ENCODE assay signal across 1 mouse cellular context in the genomic region with DNA sequence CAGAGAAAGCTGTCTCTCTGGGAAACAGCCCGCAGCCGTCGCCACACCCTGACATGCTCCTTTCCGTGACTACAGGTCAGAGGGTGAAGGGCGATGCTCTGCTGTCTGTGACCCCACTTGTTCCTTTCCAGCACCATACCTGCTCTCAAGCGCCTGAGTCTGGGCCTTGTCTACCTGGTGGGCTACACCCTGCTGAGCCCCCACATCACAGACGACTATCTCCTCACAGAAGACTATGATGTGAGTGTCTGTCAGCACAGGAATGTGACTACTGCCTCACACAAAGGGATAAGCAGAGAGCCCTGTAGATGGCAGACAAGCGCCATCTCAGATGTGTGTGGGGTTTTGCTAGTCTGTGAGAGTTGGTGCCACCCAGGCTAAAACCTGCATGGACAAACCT.
TF ChIP-seq lines count a peak whose summit lies in the region.

No protein-coding gene starts in this region.

TF ChIP-seq in CH12.LX, 34 proteins besides CTCF, POLR2A, EP300 and RAD21:
- TF ChIP-seq TCF12 (IDR thresholded peaks at IDR 0.05; ENCODE audit: low read depth, low read length) (no peak), POLR2AphosphoS2 (IDR thresholded peaks at IDR 0.05; ENCODE audit: low read depth, low read length) (peak; percentile 34; the same call in 1 of the 2 replicates), SMC3 (IDR thresholded peaks at IDR 0.05; ENCODE audit: low read depth, low read length) (no peak; the same call in 1 of the 2 replicates)
TF ChIP-seq in CH12.LX: peak in this region for 1.
